Mouse (Mus musculus) G1E (cell line): Measurements from ENCODE around the gene Pde8b.

Source experiments
- CTCF ChIP-seq: IDR thresholded peaks from 2 replicates; pipeline ENCODE4 v1.5.1; 2012; ENCODE audit warnings: low read depth, low read length, inconsistent platforms, mixed read lengths
- GATA1 ChIP-seq: IDR thresholded peaks from 2 replicates; pipeline ENCODE4 v1.6.1; 2012; ENCODE audit warnings: borderline replicate concordance, low read length, inconsistent platforms, mixed read lengths

- TF ChIP-seq CTCF (no peak), GATA1 (no peak)
Observed at GRCm38 (mm10) chr13:95078492-95078891, 171.6 kb downstream of the Pde8b start.
